Mouse (Mus musculus): ENCODE data around the gene Ms4a14.

DNA sequence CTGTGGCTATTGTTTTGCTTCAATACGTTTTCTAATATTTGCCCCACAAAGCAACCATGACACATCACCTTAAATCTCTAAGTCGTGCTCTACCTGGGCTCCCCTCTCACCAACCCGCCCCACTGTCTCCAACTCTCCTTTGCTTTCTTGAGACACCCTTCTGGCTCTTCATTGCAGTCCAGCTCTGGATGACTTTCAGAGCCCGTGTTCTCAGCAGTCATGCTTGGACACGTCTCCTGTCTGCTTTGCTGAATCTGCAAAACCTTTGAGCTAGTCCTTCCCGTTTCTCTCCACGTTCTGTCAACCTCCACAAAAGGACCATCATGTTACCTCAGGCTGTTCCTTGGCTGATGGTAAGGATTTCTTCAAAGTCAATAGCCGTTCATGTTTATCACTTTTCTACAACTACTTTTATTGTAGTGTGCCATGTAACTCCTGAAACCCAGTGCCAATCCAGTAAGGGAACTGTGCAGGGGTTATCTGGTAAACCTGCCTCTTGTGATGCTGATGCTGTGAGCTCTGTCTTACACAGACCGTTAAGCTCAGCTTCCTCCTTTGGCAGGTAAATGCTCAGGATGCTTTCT lies 49.6 kb downstream of the Ms4a14 start:
- TF ChIP-seq EP300 (IDR thresholded peaks at IDR 0.05; ENCODE audit: low read depth) (no peak), CTCF (IDR thresholded peaks at IDR 0.05; ENCODE audit: low read depth) (no peak)

Data from liver, postnatal 0 days (tissue).